Mouse (Mus musculus) heart, postnatal 4 days (tissue): ENCODE results near the gene Sart1. TPM values are rescaled to one million over a fixed set of nuclear protein-coding genes. Genes with fewer than 3 reads are reported as not detected.

Experiments
- DNase-seq: peaks from one replicate; pipeline ENCODE4 v3.0.0; 2021
- total RNA-seq, 2 experiments: library from RNA; stranded (reverse); gene quantifications; 2 replicates each; pipeline ENCODE4 v1.2.3; 2021

Gene Sart1
- total RNA-seq, result 10 to 100 TPM; 52.6 to 54.1 TPM

DNA sequence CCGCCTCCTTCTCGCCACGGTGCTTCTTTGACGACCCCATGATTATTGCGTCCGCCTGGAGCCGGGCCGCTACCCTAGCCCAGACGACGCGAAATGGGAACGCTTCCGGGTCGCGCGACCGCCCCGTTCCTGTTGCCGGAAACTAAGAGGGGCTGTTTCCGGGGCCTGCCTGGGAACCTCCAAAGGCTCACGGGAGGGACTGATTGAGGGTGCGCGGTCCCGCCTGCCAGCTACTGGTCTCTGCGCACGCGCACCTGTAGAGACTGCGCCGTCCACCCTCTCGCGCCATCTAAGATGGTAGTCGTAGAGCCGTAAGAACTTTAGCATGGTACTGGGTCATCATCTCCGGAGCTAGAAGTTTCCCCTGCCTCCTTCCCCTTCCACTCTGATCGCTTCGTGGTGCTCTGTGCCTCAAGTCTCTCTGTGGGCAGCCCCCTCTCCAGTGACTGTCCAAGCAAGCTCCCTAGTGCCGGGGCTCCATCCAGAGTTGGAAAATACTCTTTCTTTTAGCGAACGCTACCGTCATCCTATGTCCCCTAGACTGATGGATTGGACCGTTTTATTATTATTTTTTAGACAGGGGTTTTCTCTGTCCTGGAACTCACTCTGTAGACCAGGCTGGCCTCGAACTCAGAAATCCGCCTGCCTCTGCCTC lies at the start of gene Sart1:
Sart1 (minus strand) TSS at position 116 of the 655 bp plus-strand sequence.
- DNase-seq, result peak; percentile 96

GRCm38 (mm10) chr19:5433951-5434350 lies 45.4 kb upstream of the Sart1 start:
- DNase-seq, result no peak

DNA sequence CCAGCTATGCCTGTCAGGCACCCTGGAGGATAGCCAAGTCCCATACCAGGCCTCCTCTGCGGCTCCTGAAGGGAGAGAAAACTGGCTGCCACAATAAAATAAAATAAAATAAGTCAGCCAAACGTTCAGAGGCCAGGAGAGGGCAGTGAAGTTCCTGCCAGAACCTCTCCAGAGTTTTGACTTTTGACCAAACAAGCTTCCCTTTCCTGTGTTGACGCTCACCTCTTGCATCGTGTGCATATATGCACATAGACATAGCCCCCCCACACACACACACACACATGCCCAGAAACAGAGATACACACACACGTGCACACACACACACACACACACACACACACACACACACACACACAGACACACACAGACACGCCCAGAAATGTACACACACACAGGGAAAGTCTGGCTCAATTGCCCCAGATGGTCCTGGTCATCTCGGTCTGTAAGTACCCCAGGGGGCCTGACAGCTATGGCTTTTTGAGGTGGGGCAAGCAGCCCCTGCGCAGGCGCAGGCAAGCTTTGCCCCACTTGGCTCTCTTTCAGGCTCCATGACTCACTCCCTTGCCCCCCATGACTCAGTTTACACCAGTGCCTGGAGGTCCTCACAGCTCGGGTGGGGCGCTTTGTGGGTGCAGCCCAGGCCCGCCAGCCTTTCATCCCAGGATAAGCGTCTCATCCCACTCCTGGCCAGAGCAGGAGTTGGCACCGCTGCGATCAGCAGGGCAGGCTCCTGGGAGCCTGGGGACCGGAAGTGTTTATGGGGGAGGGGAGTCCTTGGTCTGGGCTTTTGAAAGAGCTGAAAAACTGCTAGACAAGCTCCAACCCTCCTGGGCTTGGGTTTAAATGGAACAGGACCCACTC lies 44.7 kb upstream of the Sart1 start:
- peak; percentile 64 for DNase-seq

- no peak for DNase-seq
Observed at GRCm38 (mm10) chr19:5431911-5432464, 43.5 kb upstream of the Sart1 start.

- no peak for DNase-seq
Observed at GRCm38 (mm10) chr19:5430408-5430807, 41.9 kb upstream of the Sart1 start.

DNA sequence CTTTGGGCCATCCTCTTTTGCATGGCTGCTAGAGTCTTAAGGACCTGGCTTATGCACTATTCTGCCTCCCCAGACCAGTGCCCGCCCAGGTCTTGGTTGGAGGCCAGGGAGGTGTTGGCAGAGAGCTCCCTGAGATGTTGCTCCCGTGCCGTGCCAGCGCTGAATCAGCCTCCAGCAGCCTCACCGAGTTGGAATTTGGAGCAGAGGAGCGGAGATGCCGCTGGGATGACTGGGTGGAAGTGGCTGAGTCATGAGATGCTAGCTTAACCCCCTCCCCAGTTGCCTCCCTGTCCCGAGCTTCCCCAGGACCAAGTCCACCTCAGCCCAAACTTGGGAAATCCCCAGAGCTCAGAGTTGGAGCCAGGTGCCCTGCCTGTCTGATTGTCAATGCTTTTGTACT lies 41.3 kb upstream of the Sart1 start:
- DNase-seq, result peak; percentile 69

GRCm38 (mm10) chr19:5429219-5429618 lies 40.7 kb upstream of the Sart1 start:
- DNase-seq, result no peak

DNA sequence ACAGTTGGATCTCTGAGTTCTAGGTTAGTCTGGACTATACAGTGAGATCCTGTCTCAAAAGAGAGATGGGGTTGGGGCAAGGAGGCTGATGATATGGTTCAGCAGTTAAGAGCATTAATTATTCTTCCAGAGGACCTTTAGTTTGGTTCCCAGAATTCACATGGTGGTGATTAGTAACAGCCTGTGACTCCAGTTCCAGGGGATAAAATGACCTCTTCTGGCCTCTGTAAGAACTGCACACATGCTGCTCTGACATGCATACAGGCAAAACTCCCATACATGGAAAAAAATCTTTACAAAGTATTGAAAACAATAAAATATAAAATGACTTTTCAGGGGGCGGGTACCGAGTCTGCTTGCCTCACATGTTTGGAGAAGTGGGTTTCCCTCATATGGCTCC lies 39.6 kb upstream of the Sart1 start:
- DNase-seq, result peak; percentile 55

GRCm38 (mm10) chr19:5426640-5427290 lies 38.3 kb upstream of the Sart1 start:
- DNase-seq, result no peak

DNA sequence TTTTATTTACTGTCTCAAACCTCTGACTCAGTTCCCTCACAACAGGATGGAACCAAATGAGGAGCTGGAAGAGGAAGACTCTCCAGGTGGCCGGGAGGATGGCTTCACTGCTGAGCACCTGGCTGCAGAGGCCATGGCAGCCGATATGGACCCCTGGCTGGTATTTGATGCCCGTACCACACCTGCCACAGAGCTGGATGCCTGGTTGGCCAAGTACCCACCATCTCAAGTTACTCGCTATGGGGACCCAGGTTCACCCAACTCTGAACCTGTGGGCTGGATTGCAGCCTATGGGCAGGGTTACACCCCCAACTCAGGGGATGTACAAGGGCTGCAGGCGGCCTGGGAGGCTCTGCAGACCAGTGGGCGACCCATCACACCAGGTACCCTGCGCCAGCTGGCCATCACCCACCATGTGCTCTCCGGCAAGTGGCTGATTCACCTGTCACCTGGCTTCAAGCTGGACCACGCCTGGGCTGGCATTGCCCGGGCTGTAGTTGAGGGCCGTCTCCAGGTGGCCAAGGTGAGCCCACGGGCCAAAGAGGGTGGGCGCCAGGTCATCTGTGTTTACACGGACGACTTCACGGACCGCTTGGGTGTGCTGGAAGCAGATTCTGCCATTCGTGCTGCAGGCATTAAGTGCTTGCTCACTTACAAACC lies 37.5 kb upstream of the Sart1 start:
- DNase-seq, result no peak

DNA sequence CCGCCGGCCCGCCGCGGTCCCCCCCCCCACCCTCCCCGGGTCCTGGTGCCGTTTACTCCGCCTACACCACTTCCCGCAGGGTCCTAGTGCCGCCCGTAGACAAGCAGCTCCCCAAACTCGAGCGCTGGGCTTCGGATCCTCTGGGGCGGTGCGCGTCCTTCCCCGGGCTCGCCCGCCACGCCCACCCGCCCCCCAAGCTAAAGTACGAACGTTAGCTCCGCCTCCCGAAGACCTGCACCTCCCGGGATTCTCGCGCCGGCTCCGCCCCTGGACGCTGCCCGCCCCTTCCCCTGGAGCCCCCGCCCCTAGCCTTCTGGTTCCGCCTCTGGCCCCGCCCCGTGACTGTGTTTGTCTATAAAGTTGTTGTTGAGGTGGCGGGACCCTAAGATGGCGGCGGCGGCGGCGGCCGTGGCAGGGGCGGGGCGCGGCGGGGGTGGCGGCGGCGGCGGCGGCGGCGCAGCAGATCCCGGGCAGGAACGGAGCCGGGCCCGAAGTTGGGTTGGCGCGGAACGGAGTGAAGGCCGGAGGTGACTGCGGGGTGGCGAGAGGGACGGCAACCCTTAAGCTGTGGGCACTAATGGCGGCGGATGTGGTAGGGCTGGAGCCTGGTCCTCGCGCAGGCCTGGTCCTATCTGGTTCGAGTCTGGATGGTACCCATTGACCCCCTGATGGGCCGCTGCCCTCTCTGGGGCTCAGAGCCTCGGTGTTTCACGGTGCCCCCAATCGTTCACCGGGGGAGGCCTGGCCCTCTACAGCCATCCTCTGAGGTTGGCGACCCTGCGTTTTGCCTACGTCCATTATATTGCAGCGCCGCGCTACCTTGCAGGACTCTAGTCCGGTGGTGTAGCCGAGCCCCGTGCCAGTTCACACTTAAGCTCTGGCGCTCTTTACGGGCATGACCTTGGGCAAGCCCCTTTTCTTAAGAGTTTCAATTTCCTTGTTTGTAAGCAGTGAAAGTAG lies 36.6 kb upstream of the Sart1 start, which contains the start of the genes Drap1 and AI837181:
Drap1 (minus strand) TSS at position 198 of the 960 bp plus-strand sequence.
AI837181 (plus strand) TSS at position 363 of the 960 bp plus-strand sequence.
- DNase-seq, result peak; percentile 97

GRCm38 (mm10) chr19:5424092-5424781 lies 35.7 kb upstream of the Sart1 start:
- peak; percentile 76 for DNase-seq

- DNase-seq, result no peak
Observed at GRCm38 (mm10) chr19:5423561-5423960, 35.1 kb upstream of the Sart1 start.

DNA sequence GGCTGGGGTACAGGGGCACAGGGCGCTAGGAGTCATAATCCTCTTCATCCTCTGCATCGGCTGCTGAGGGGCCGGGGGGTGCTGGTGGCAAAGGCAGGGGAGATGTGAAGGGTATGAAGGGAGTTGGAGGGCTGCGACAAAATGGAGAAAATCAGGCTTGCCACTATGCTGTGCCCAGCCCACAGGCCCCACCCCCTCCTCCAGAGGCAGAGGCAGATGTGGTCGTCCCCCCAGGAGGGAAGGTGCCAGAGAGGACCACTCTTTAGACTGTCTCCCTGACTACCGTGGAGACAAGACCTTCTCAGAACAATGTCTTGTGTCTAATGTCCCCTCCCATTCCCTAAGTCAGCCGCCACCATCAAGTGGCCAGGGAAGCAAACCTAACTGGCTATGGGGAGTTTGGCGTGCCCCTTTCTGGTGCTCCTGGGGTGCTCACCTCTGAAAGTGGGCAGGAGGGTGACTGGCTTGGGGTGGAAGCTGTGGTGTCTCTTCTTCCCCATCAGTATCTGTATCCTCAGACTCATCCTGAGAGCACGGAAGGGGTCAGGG lies 34.5 kb upstream of the Sart1 start:
- no peak for DNase-seq

GRCm38 (mm10) chr19:5422267-5422666 lies 33.8 kb upstream of the Sart1 start:
- no peak for DNase-seq

DNA sequence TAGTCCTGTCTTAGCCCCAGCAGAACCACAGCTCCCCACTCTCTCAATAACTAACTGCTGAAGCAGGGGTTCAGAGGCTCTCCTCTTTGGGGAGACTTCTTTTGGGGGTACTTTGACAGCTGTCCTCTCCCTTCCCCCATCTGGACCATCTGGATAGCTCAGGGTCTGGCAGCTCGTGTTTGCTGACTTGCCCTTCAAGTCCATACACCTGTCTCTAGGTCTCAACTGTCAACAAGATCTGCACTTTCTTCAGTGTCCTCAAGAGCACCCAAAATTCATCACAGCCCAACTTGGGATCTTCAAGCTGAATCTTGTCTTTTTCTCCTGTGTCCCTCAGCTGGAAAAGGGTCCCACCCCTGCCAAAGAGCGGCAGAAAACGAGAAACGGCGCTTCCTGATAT lies 33.3 kb upstream of the Sart1 start:
- DNase-seq, result no peak

GRCm38 (mm10) chr19:5420579-5420978 lies 32.1 kb upstream of the Sart1 start:
- no peak for DNase-seq

- DNase-seq, result no peak
Observed at GRCm38 (mm10) chr19:5419630-5420029, 31.1 kb upstream of the Sart1 start.

- DNase-seq, result no peak
Observed at GRCm38 (mm10) chr19:5418750-5419466, 30.4 kb upstream of the Sart1 start.
